Mouse (Mus musculus): ENCODE data around the gene Fgfr2. TPM values are rescaled to one million over a fixed set of nuclear protein-coding genes. Genes with fewer than 3 reads are reported as not detected.

Gene Fgfr2
- polyA plus RNA-seq, 1 experiment from 2014 or later: 11.4 TPM

GRCm38 (mm10) chr7:130121507-130121906 is 3001.6 kb downstream of the Fgfr2 start:
- ATAC-seq (ENCODE audit: low read depth): no peak
- H3K27ac ChIP-seq (ENCODE audit: low read length): no peak overlapping the region
- H3K9ac ChIP-seq (ENCODE audit: low read depth, low read length): no peak overlapping the region
- no peak overlapping the region for H3K4me2 ChIP-seq (ENCODE audit: low read depth, low read length)
- no peaks in the 10 kb centered on the region for H3K27me3 ChIP-seq (ENCODE audit: control insufficient read depth, insufficient read depth, low read depth, low read length)
- no peaks in the 10 kb centered on the region for H3K9me3 ChIP-seq (replicated peaks; ENCODE audit: control insufficient read depth, low read length)
- H3K4me1 ChIP-seq (ENCODE audit: control insufficient read depth, low read depth, low read length): no peaks in the 10 kb centered on the region
- H3K36me3 ChIP-seq (ENCODE audit: control insufficient read depth, insufficient read depth): no peaks in the 10 kb centered on the region
- WGBS (ENCODE audit: insufficient replicate concordance): 5% methylated on average over 2 of the region's 2 CpGs
- H3K4me3 ChIP-seq (ENCODE audit: low read depth, low read length): no peak overlapping the region

GRCm38 (mm10) chr7:130119466-130119865 is 3003.7 kb downstream of the Fgfr2 start:
- ATAC-seq (ENCODE audit: low read depth): no peak
- Histone ChIP-seq H3K4me1 (ENCODE audit: control insufficient read depth, low read depth, low read length) (no peaks in the 10 kb centered on the region), H3K9ac (ENCODE audit: low read depth, low read length) (no peak overlapping the region), H3K4me3 (ENCODE audit: low read depth, low read length) (no peak overlapping the region), H3K27ac (ENCODE audit: low read length) (no peak overlapping the region), H3K27me3 (ENCODE audit: control insufficient read depth, insufficient read depth, low read depth, low read length) (no peaks in the 10 kb centered on the region), H3K4me2 (ENCODE audit: low read depth, low read length) (no peak overlapping the region), H3K9me3 (replicated peaks; ENCODE audit: control insufficient read depth, low read length) (no peaks in the 10 kb centered on the region), H3K36me3 (ENCODE audit: control insufficient read depth, insufficient read depth) (no peaks in the 10 kb centered on the region)
- 31% methylated on average over 6 of the region's 6 CpGs for WGBS (ENCODE audit: insufficient replicate concordance)

- no peak for ATAC-seq (ENCODE audit: low read depth)
- Histone ChIP-seq H3K4me1 (ENCODE audit: control insufficient read depth, low read depth, low read length) (no peaks in the 10 kb centered on the region), H3K27me3 (ENCODE audit: control insufficient read depth, insufficient read depth, low read depth, low read length) (no peaks in the 10 kb centered on the region), H3K36me3 (ENCODE audit: control insufficient read depth, insufficient read depth) (no peaks in the 10 kb centered on the region), H3K4me2 (ENCODE audit: low read depth, low read length) (no peak overlapping the region), H3K4me3 (ENCODE audit: low read depth, low read length) (no peak overlapping the region), H3K9me3 (replicated peaks; ENCODE audit: control insufficient read depth, low read length) (no peaks in the 10 kb centered on the region), H3K27ac (ENCODE audit: low read length) (no peak overlapping the region), H3K9ac (ENCODE audit: low read depth, low read length) (no peak overlapping the region)
- WGBS (ENCODE audit: insufficient replicate concordance): 23% methylated on average over 4 of the region's 4 CpGs
Measured at GRCm38 (mm10) chr7:130118726-130119125, 3004.4 kb downstream of the Fgfr2 start.

DNA sequence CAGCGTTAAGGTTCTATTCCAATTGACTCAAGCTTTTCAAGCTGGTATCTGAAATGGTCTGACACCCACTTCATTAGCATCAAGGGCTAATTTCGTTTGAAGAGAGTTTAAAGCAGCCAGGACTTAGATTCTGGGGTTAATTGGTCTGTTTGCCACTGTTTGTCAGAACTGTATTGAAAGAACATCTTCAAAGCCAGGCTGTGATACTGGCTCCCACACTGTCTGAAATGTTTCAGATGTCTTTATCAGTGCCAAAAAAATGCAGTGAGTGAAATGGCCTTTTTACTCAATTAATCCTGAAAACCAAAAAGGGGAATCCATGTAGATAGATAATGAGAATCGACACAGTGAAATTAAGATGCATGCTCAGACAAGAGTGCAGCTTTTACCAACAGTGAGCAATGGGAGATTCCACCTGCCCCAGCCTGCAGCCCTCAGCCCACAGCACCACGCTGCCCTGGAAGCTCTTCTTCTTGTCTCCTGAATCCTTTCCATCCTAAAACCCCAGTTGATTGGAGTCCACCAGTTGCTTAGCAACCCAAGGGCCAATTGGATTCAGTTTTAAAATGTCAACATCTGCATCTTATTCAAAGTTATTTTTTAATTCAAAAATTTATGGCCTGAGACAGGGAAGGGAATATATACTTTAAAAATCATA is 3005.6 kb downstream of the Fgfr2 start:
- no peak overlapping the region for H3K4me2 ChIP-seq (ENCODE audit: low read depth, low read length)
- no peaks in the 10 kb centered on the region for H3K9me3 ChIP-seq (replicated peaks; ENCODE audit: control insufficient read depth, low read length)
- 19% methylated on average over 4 of the region's 4 CpGs for WGBS (ENCODE audit: insufficient replicate concordance)
- no peak overlapping the region for H3K27ac ChIP-seq (ENCODE audit: low read length)
- H3K27me3 ChIP-seq (ENCODE audit: control insufficient read depth, insufficient read depth, low read depth, low read length): no peaks in the 10 kb centered on the region
- no peaks in the 10 kb centered on the region for H3K36me3 ChIP-seq (ENCODE audit: control insufficient read depth, insufficient read depth)
- ATAC-seq (ENCODE audit: low read depth): no peak
- H3K9ac ChIP-seq (ENCODE audit: low read depth, low read length): no peak overlapping the region
- H3K4me1 ChIP-seq (ENCODE audit: control insufficient read depth, low read depth, low read length): no peaks in the 10 kb centered on the region
- no peak overlapping the region for H3K4me3 ChIP-seq (ENCODE audit: low read depth, low read length)

GRCm38 (mm10) chr7:130114436-130114835 is 3008.7 kb downstream of the Fgfr2 start:
- H3K9ac ChIP-seq (ENCODE audit: low read depth, low read length): no peak overlapping the region
- H3K4me2 ChIP-seq (ENCODE audit: low read depth, low read length): no peak overlapping the region
- H3K36me3 ChIP-seq (ENCODE audit: control insufficient read depth, insufficient read depth): no peaks in the 10 kb centered on the region
- H3K4me3 ChIP-seq (ENCODE audit: low read depth, low read length): no peak overlapping the region
- H3K27me3 ChIP-seq (ENCODE audit: control insufficient read depth, insufficient read depth, low read depth, low read length): no peaks in the 10 kb centered on the region
- no peaks in the 10 kb centered on the region for H3K9me3 ChIP-seq (replicated peaks; ENCODE audit: control insufficient read depth, low read length)
- no peak for ATAC-seq (ENCODE audit: low read depth)
- WGBS (ENCODE audit: insufficient replicate concordance): 42% methylated on average over 4 of the region's 4 CpGs
- H3K4me1 ChIP-seq (ENCODE audit: control insufficient read depth, low read depth, low read length): no peaks in the 10 kb centered on the region
- no peak overlapping the region for H3K27ac ChIP-seq (ENCODE audit: low read length)

Small RNA genes within 50 kb of the gene (microRNA-seq; reads per million reads assigned to microRNA genes)
- gene Mir7061: not detected

Other genes with a start within 250 kb of the Fgfr2 start
- 5.6 and 5.8 TPM in 2 replicates for gene Zranb1, start 192.2 kb downstream of the Fgfr2 start, polyA plus RNA-seq (2015; fragmentation: Nextera tagmentation; extraction: Ambion mirVana)
- gene Ctbp2, start 1.0 kb upstream of the Fgfr2 start, polyA plus RNA-seq (2015; fragmentation: Nextera tagmentation; extraction: Ambion mirVana): 6.6 and 6.8 TPM in 2 replicates